Mouse (Mus musculus) layer of hippocampus, adult 9-10 months (tissue): ENCODE data around the gene Gm11939.
"Not testable (repeated sequence)": the region's sequence is repeated elsewhere in the genome, so short reads cannot be mapped to it uniquely, and the experiment has no call there.

ENCODE experiments used
- DNase-seq: peaks from one replicate; pipeline ENCODE4 v3.0.0; 2022; ENCODE audit warnings: low spot score

Gm11939 gene

GRCm38 (mm10) chr11:99559366-99559765 is at the start of gene Gm11939:
TSS of gene Gm11939 (minus strand) at chr11:99559466.
- no peak for DNase-seq

- not testable (repeated sequence) for DNase-seq
Measured at GRCm38 (mm10) chr11:99603208-99603607, 43.9 kb upstream of the Gm11939 start, which contains the start of gene Gm11938. TSS of gene Gm11938 (minus strand) at chr11:99603308.

- not testable (repeated sequence) for DNase-seq
Measured at GRCm38 (mm10) chr11:99597742-99598141, 38.5 kb upstream of the Gm11939 start, which contains the start of gene Krtap9-3. TSS of gene Krtap9-3 (minus strand) at chr11:99598105.

- no peak for DNase-seq
Measured at GRCm38 (mm10) chr11:99590981-99591380, 31.7 kb upstream of the Gm11939 start, which contains the start of gene Krtap1-3. TSS of gene Krtap1-3 (minus strand) at chr11:99591339.

GRCm38 (mm10) chr11:99585096-99585495 is 25.8 kb upstream of the Gm11939 start:
- DNase-seq, result peak; percentile 25

- DNase-seq, result no peak
Measured at GRCm38 (mm10) chr11:99583245-99583704, 24.0 kb upstream of the Gm11939 start, which contains the start of gene Krtap1-4. TSS of gene Krtap1-4 (minus strand) at chr11:99583654.

- no peak for DNase-seq
Measured at GRCm38 (mm10) chr11:99581564-99581963, 22.3 kb upstream of the Gm11939 start.

GRCm38 (mm10) chr11:99581051-99581450 is 21.8 kb upstream of the Gm11939 start:
- no peak for DNase-seq

- no peak for DNase-seq
Measured at GRCm38 (mm10) chr11:99580636-99581035, 21.4 kb upstream of the Gm11939 start, which contains the start of gene Krtap1-5. TSS of gene Krtap1-5 (minus strand) at chr11:99581016.

GRCm38 (mm10) chr11:99574106-99574505 is 14.8 kb upstream of the Gm11939 start:
- DNase-seq, result peak; percentile 55

- DNase-seq, result no peak
Measured at GRCm38 (mm10) chr11:99573164-99573563, 13.9 kb upstream of the Gm11939 start.

GRCm38 (mm10) chr11:99566530-99566929 is 7.3 kb upstream of the Gm11939 start, which contains the start of gene Krtap3-1:
TSS of gene Krtap3-1 (minus strand) at chr11:99566630.
- DNase-seq, result no peak

GRCm38 (mm10) chr11:99562580-99562979 is 3.3 kb upstream of the Gm11939 start:
- DNase-seq, result no peak

- no peak for DNase-seq
Measured at GRCm38 (mm10) chr11:99557976-99558745, 1.1 kb downstream of the Gm11939 start.

GRCm38 (mm10) chr11:99556753-99557152 is 2.5 kb downstream of the Gm11939 start, which contains the start of gene Krtap3-2:
TSS of gene Krtap3-2 (minus strand) at chr11:99556853.
- DNase-seq, result no peak

- no peak for DNase-seq
Measured at GRCm38 (mm10) chr11:99556195-99556594, 3.1 kb downstream of the Gm11939 start.

GRCm38 (mm10) chr11:99550765-99551164 is 8.5 kb downstream of the Gm11939 start, which contains the start of gene Krtap3-3:
TSS of gene Krtap3-3 (minus strand) at chr11:99550865.
- DNase-seq, result no peak

- no peak for DNase-seq
Measured at GRCm38 (mm10) chr11:99547892-99548291, 11.4 kb downstream of the Gm11939 start.

GRCm38 (mm10) chr11:99539721-99540120 is 19.5 kb downstream of the Gm11939 start:
- DNase-seq, result peak; percentile 5

- no peak for DNase-seq
Measured at GRCm38 (mm10) chr11:99521288-99521860, 37.9 kb downstream of the Gm11939 start, which contains the start of gene Krt39. TSS of gene Krt39 (minus strand) at chr11:99521338.

GRCm38 (mm10) chr11:99514098-99514497 is 45.2 kb downstream of the Gm11939 start:
- DNase-seq, result no peak
